Mouse (Mus musculus) midbrain, postnatal 0 days (tissue): ENCODE data around the gene Mcts2. TPM values are rescaled to one million over a fixed set of nuclear protein-coding genes. Genes with fewer than 3 reads are reported as not detected.

ENCODE experiments used
- ATAC-seq: fragments of 200-750 bp; cut with Nextera tagmentation; 2 replicates; pipeline ENCODE4 v1.8.0; 2017; ENCODE audit warnings: moderate number of reproducible peaks, mild to moderate bottlenecking, moderate TSS enrichment, moderate library complexity; ENCODE audit not compliant: low FRiP score
- DNase-seq: peaks from one replicate; pipeline ENCODE4 v3.0.0-alpha.2; 2015; ENCODE audit warnings: low spot score
- H3K27ac ChIP-seq: fragments of 300-500 bp; sonication (generic); 2 replicates; pipeline ENCODE4 v1.5.1; 2014; ENCODE audit warnings: low read depth, mild to moderate bottlenecking, low read length, mixed read lengths
- H3K27me3 ChIP-seq: fragments of 300-500 bp; sonication (generic); 2 replicates; pipeline ENCODE4 v1.6.1; 2014; ENCODE audit warnings: low read length, control low read depth, mixed read lengths; ENCODE audit not compliant: insufficient read depth
- H3K36me3 ChIP-seq: fragments of 300-500 bp; sonication (generic); 2 replicates; pipeline ENCODE4 v1.6.1; 2014; ENCODE audit warnings: low read length, control low read depth, mixed read lengths; ENCODE audit not compliant: insufficient read depth
- H3K4me1 ChIP-seq: fragments of 300-500 bp; sonication (generic); 2 replicates; pipeline ENCODE4 v1.6.1; 2014; ENCODE audit warnings: mild to moderate bottlenecking, control low read depth, antibody characterized with exemption, low read length, mixed read lengths; ENCODE audit not compliant: insufficient read depth
- H3K4me2 ChIP-seq: fragments of 300-500 bp; sonication (generic); 2 replicates; pipeline ENCODE4 v1.6.1; 2014; ENCODE audit warnings: low read depth, mild to moderate bottlenecking, low read length, mixed read lengths; ENCODE audit not compliant: poor library complexity, severe bottlenecking
- H3K4me3 ChIP-seq: fragments of 300-500 bp; sonication (generic); 2 replicates; pipeline ENCODE4 v1.5.1; 2014; ENCODE audit warnings: low read depth, mild to moderate bottlenecking, low read length, moderate library complexity
- H3K9ac ChIP-seq: fragments of 300-500 bp; sonication (generic); replicated peaks from 2 replicates; pipeline ENCODE4 v1.6.1; 2014; ENCODE audit warnings: mild to moderate bottlenecking, low read length, moderate library complexity, mixed read lengths; ENCODE audit not compliant: poor library complexity, severe bottlenecking
- H3K9me3 ChIP-seq: fragments of 300-500 bp; sonication (generic); 2 replicates; pipeline ENCODE4 v1.6.1; 2016; ENCODE audit warnings: low read length, control low read depth
- CTCF ChIP-seq: IDR thresholded peaks from 2 replicates; pipeline ENCODE4 v1.5.1; 2016; ENCODE audit warnings: antibody characterized with exemption, mild to moderate bottlenecking
- WGBS: fragments of 180-500 bp; shearing (Covaris S2); extraction: QIAGEN DNeasy Blood & Tissue Kit; methylation state at CpG from one replicate; pipeline ENCODE4 v1.1.7; 2014; 5-methylcytosine and 5-hydroxymethylcytosine counted together
- polyA plus RNA-seq: library from polyadenylated mRNA; unstranded; fragments of >200 nt; fragmentation: Nextera tagmentation; extraction: Ambion mirVana; gene quantifications from 2 replicates; pipeline ENCODE4 v1.2.1, GENCODE M21; 2015
- total RNA-seq: library from RNA; depleted of rRNA; stranded (reverse); fragments of >200 nt; gene quantifications from 2 replicates; pipeline ENCODE4 v1.2.3, GENCODE M21; 2014

Gene Mcts2
- total and polyA plus RNA-seq, 2 experiments from 2014 or later: 14.5 to 28.1 TPM

GRCm38 (mm10) chr2:152707186-152707585 lies 20.4 kb downstream of the Mcts2 start:
- Histone ChIP-seq H3K9me3 (no peaks in the 10 kb centered on the region), H3K4me3 (peak overlapping the region; percentile 38), H3K27ac (peak overlapping the region; percentile 91), H3K36me3 (peaks cover 28% of the 10 kb centered on the region), H3K27me3 (no peaks in the 10 kb centered on the region), H3K4me2 (peak overlapping the region; percentile 59), H3K9ac (peak overlapping the region; percentile 62), H3K4me1 (0 out of 2 replicates have a peak, but pooled peaks cover 8% of the 10 kb centered on the region)
- ATAC-seq (no peak; the same call in 1 of the 2 replicates), DNase-seq (peak; percentile 28)
- 18% methylated on average over 7 of the region's 7 CpGs for WGBS
- TF ChIP-seq CTCF: no peak

- Histone ChIP-seq H3K9ac (peak overlapping the region; percentile 62), H3K27me3 (no peaks in the 10 kb centered on the region), H3K9me3 (no peaks in the 10 kb centered on the region), H3K36me3 (peaks cover 23% of the 10 kb centered on the region), H3K4me3 (peak overlapping the region; percentile 38), H3K4me1 (0 out of 2 replicates have a peak, but pooled peaks cover 8% of the 10 kb centered on the region), H3K4me2 (peak overlapping the region; percentile 59), H3K27ac (peak overlapping the region; percentile 91)
- ATAC-seq (peak; percentile 88), DNase-seq (peak; percentile 88)
- TF ChIP-seq CTCF: no peak
- 3% methylated on average over 31 of the region's 31 CpGs for WGBS
Measured at GRCm38 (mm10) chr2:152707627-152708026, 20.8 kb downstream of the Mcts2 start.

- WGBS: 93% methylated on average over 5 of the region's 5 CpGs
- Histone ChIP-seq H3K36me3 (peaks cover 10% of the 10 kb centered on the region), H3K4me2 (no peak overlapping the region), H3K4me1 (0 out of 2 replicates have a peak, but pooled peaks cover 8% of the 10 kb centered on the region), H3K4me3 (no peak overlapping the region), H3K9me3 (no peaks in the 10 kb centered on the region), H3K27me3 (no peaks in the 10 kb centered on the region), H3K27ac (no peak overlapping the region), H3K9ac (no peak overlapping the region)
- no peak for ATAC-seq
- TF ChIP-seq CTCF: no peak
- no peak for DNase-seq
Measured at GRCm38 (mm10) chr2:152709066-152709465, 22.2 kb downstream of the Mcts2 start.

GRCm38 (mm10) chr2:152716241-152716772 lies 29.5 kb downstream of the Mcts2 start:
- no peak overlapping the region for H3K4me3 ChIP-seq
- no peak overlapping the region for H3K27ac ChIP-seq
- WGBS: 56% methylated on average over 6 of the region's 6 CpGs

GRCm38 (mm10) chr2:152717652-152718051 lies 30.8 kb downstream of the Mcts2 start:
- H3K4me3 ChIP-seq: no peak overlapping the region
- H3K27me3 ChIP-seq: no peaks in the 10 kb centered on the region
- no peak overlapping the region for H3K27ac ChIP-seq
- ATAC-seq (no peak), DNase-seq (no peak)
- H3K9me3 ChIP-seq: no peaks in the 10 kb centered on the region
- H3K36me3 ChIP-seq: no peaks in the 10 kb centered on the region
- WGBS: 30% methylated on average over 11 of the region's 11 CpGs
- no peak for TF ChIP-seq CTCF
- H3K4me1 ChIP-seq: no peaks in the 10 kb centered on the region
- H3K4me2 ChIP-seq: no peak overlapping the region
- no peak overlapping the region for H3K9ac ChIP-seq

More at GRCm38 (mm10) chr2:152716241-152716772, 29.5 kb downstream of the Mcts2 start:
- Histone ChIP-seq H3K4me1 (no peaks in the 10 kb centered on the region), H3K9me3 (no peaks in the 10 kb centered on the region), H3K4me2 (no peak overlapping the region), H3K27me3 (no peaks in the 10 kb centered on the region), H3K36me3 (no peaks in the 10 kb centered on the region), H3K9ac (no peak overlapping the region)
- no peak for TF ChIP-seq CTCF
- no peak for DNase-seq
- ATAC-seq: no peak

DNA sequence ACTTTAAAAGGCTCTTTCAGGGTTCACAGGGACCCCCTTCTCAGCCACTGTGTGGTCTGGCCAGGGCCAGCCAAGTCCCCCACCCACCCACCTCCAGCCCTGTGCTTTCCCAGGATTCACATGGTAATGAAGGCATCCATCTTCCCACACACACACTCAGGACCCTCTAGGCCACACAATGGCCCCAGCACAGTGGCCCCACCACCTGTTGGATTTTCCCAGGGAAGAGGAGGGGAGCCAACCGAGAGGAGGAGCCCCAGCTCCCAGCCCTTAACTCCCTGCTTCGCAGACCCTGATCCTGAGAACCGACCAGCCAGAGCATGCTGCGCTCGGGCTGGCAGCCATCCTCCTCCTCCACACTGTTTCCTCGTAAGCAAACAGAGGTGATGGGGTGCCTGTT lies 31.2 kb downstream of the Mcts2 start:
- ATAC-seq (no peak), DNase-seq (peak; percentile 47)
- Histone ChIP-seq H3K9ac (no peak overlapping the region), H3K4me2 (no peak overlapping the region), H3K9me3 (no peaks in the 10 kb centered on the region), H3K36me3 (no peaks in the 10 kb centered on the region), H3K27ac (no peak overlapping the region), H3K27me3 (no peaks in the 10 kb centered on the region), H3K4me1 (no peaks in the 10 kb centered on the region), H3K4me3 (no peak overlapping the region)
- WGBS: 20% methylated on average over 6 of the region's 6 CpGs
- TF ChIP-seq CTCF: no peak
